Mouse (Mus musculus) kidney, adult 18-20 months (tissue): ENCODE data around the gene Pgm5.
A peak's percentile ranks its signal among the peaks of the same experiment; 100 is the strongest.

Experiments used
- DNase-seq: peaks from one replicate; pipeline ENCODE4 v3.0.0; 2021

The Pgm5 gene

DNA sequence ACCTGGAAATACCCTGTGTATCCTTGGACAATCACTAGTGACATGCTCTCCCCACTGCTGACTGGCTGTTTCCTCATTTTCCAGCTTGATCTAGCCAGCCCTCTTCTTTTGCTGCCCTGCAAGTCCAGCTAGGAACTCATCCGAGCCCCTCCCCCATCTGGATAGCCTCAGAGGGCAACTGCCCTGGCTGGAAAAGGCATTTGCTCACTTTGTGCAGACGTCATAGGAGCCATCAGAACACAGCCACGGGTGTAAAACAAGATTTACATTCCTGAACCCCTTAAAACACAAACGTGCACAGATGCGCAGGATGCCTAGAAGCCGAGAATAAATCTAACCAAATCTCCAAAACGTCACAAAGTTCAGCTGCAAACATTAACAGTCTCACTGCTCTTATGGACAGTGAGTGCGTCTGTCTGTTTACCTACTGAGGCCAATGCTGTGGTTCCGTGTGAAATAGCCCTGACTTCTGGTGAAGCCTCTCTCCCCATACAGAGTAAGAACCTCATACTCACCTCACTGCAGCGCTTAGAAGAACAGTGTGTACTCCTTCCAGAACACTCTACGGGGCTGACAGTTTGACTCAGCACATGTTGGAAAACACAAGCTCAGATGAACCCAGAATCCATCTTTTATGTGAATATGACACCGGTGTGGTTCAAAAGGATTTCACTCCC lies 99.0 kb downstream of the Pgm5 start:
- no peak for DNase-seq

- DNase-seq: no peak
Measured at GRCm38 (mm10) chr19:24756627-24757026, 105.0 kb downstream of the Pgm5 start.

DNA sequence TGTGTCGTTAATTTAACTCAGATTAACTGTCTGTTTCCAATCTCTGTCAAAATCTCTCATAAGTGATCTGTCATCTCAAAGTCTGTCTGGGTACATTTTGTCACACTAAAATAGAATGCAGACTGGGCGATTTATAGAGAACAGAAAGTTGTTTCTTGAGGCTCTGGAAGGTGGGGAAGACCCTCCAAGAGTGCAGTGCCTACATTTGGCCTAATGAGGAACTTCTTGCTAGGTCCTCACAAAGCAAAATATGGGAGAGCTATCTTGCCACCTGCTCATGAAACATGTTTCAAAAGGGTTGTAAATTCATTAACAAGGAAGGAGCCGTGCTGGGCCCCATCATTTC lies 107.2 kb downstream of the Pgm5 start:
- no peak for DNase-seq

DNA sequence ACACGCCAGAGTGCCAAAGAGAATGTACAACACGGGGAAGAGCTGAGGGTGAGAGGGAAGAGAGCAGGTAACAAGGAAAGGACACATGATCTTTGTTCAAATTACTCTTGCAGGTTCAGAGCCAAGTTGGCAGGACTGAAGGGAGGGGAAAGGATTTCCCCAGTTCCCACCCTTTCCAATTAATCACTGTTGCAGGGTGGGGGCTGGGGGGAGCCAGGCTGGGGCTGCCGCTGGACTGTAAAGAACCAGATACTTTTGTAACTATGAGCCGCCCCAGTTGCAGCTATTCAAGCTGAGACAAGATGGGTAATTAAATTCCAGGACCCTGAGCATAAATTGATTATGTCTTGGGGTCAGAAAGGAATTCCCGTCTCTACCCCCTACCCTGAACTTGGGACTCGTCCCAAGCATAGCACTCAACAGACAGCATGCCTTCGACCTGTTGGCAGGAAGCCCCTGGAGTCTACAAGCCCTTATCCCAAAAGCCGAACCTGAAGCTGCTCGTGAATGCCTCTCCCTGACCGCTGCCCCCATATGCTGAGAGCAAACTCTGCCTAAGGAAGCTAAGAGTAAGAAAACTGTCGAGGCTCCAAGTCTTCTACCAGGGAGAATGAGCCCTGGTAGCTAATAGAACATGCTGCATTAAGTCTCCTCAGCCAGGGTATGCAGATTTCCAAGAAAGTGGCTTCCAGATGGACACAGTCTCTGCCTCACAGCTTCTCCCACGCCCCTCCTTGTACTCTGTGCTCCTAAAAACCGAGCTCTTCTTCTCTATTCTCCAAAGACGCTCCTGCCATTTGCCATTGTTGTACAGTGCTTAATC lies 107.8 kb downstream of the Pgm5 start:
- DNase-seq: no peak

- DNase-seq: no peak
Measured at GRCm38 (mm10) chr19:24752873-24753538, 108.6 kb downstream of the Pgm5 start.

- no peak for DNase-seq
Measured at GRCm38 (mm10) chr19:24746266-24746875, 115.3 kb downstream of the Pgm5 start.

- no peak for DNase-seq
Measured at GRCm38 (mm10) chr19:24742606-24743005, 119.0 kb downstream of the Pgm5 start.

DNA sequence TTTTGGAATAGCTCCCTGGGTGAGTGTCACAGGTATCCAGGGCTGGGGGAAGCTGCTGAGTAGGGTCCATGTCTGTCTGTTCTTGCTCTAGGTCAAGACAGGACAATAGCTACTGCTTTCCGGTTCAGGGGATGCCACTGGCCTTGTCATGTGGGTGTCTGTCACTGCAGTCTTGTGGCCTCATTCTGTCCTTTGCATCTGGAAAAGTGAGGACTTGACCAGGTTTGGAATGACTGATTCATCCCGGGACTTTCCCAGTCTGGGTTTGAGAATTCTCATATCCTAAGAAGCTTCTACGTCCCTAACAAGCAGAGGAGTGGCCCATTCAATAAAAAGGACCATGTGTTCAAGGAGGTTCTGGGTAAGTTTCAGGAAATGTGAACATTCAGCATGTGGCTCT lies 122.9 kb downstream of the Pgm5 start:
- DNase-seq: no peak

- no peak for DNase-seq
Measured at GRCm38 (mm10) chr19:24738026-24738425, 123.6 kb downstream of the Pgm5 start.

DNA sequence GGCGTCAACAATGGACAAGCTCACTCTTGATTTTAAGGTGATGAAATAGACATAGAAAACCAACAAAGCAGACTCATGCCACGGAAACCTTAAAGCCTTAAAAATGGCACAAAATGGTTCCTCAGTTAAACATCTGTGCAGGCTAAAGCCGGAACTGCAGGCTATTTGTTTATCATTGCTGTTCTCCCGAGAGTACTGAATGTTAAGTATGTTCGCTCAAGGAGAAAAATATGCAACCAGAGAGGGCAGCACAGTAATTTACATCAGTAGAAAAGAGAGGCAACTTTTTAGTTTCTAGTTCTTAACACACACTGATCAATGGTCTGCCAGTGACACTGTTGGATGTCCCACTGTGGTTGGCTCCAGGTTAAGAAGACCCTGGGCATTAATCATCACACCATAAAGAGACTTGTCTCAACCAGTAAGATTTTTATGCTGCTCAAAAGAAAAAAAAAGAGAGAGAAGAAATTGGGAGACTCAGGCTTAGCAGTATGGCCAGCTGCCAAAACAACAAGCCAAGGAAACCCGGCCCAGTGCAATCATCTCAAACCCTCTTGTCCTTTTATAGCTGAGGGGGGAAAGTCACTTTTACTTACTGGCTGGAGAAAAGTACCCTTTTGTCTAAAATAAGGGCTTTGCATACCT lies 126.0 kb downstream of the Pgm5 start:
- peak; percentile 24 for DNase-seq

DNA sequence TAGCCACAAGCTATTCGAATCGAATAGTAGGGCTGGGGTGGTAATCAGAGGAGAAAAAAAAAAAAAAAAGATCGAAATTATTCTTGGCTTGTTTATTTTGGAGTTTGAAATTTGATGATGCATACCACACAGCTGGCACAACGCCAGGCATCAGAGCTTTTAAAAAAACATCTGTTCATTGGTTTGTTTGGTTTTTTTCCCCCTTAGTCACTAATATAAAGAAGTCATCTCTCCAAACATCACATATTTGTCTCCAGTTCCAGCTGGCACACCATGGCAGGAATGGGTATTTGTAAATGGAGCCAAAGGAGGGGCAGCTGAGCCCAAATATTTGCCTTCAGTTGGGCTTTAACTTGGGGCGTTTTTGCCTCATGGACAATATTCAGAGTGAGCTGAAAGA lies 131.0 kb downstream of the Pgm5 start:
- no peak for DNase-seq

DNA sequence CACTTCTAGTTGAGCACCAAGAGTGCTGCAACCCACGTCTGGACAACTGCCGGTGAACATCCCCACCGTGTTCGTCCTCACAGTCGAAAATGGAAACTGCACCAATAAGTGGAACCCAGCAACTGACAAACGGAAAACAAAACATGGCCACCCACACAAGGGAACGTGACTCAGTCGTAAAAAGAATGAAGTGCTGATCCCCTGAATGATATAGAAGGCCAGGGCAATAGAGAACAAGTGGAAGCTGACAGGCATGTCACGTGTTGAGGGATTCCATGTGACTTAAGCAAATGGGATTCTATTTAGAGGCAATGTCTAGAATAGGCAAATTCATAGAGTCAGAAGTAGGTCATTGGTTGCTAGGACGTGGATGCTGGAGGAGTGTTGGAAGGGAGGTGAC lies 137.3 kb downstream of the Pgm5 start:
- DNase-seq: no peak

DNA sequence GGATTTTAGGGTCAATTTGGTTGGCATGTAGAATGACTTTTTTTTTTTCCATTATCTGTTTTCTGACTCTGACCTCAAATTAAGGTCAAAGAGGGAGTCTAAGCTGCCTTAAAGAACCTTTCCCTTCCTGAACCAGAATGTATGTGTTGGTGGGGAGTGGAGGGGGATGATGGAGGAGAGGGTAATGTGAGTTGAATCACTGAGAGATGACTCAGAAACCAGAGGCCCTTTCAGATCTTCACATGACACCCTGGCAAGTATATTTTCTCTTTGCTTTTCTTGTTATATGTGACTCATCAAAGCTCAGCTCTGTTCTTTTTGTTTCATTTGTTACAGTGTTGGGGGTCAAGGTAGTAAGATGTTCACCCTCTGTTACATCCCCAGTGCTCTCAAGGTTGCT lies 141.2 kb downstream of the Pgm5 start:
- no peak for DNase-seq

- DNase-seq: no peak
Measured at GRCm38 (mm10) chr19:24719504-24719903, 142.2 kb downstream of the Pgm5 start.

DNA sequence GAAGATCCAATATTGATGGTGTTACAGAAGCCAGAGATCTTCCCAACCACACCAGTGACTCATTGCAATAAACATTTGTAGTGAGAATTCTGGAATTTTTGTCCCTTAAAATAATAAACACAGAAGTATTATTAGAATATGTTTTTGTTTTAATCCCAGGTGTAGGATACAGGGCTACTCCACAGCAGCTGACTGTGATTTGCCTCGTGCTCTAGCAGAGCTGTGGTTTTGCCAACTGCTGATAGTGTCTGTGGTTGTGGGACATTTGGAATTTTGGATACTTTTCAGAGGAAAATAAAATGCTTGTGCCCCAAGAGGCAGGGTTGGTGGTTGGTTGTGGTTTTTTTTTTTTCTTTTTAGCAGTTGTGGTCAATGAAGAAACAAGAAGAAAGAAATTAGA lies 143.6 kb downstream of the Pgm5 start:
- no peak for DNase-seq

- no peak for DNase-seq
Measured at GRCm38 (mm10) chr19:24716303-24717097, 145.2 kb downstream of the Pgm5 start.

- DNase-seq: no peak
Measured at GRCm38 (mm10) chr19:24708032-24708431, 153.6 kb downstream of the Pgm5 start.

DNA sequence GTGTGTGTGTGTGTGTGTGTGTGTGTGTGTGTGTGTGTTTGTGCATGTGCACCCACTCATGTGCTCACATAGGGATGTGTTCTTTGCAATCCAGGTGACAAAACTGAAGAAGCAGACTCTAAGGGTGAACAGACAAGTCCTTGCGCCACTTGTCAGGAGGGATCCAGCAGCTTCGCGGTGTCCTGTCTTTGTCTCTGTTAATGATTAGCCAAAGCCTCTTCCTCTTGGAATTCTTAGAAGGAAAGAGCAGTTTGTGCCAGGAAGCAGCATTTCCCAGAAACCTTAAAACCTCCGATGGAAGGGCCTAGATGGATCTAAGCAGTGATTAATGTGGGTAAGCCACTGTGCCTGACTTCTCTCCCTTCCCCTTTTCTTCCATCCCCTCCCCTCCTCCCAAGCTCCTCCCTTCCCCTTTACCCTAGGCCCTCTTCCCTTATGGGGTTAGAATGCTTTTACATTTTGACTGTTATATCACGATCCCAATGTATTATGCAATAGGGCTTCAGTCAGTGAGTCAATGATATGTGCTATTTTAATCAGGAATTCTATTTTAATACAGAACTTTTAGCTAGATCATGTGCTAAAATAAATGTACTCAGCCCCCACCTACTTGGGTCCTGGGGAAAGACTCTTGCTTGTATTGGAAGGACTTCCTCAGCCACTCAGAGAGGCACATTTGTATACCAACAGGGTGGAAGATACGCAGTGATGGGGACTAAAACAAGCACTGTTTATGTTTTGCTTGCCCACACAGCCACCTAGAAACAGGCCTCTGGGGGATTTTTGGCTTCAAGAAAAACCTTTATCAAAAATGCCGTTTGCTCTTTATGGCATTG lies 154.4 kb downstream of the Pgm5 start:
- DNase-seq: peak; percentile 24

GRCm38 (mm10) chr19:24705395-24705794 lies 156.3 kb downstream of the Pgm5 start:
- DNase-seq: no peak

GRCm38 (mm10) chr19:24704326-24704725 lies 157.3 kb downstream of the Pgm5 start:
- no peak for DNase-seq

DNA sequence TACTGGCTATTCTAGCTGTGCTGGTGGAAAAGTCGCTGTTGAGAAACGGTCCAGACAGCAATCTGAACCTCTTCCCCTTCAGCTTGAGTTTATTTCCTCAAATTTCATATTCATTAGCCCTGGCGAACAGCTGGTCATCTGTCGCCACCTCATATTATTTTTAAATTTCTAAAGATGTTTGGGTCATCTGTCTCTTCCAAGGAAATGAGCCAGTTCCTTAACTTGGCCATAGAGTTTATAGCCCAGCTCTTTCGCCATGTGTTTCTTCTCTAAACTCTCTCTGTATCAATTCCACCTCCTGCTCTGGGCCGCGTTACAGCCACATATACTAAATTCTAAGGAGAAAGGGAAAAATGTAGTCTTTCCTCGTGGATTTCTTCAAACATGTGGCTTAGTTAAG lies 158.0 kb downstream of the Pgm5 start:
- DNase-seq: no peak
